Mouse (Mus musculus): ENCODE results near the gene Wnt16. TPM values are rescaled to one million over a fixed set of nuclear protein-coding genes. Genes with fewer than 3 reads are reported as not detected.
"Not testable (repeated sequence)": the region's sequence is repeated elsewhere in the genome, so short reads cannot be mapped to it uniquely, and the experiment has no call there.

Gene Wnt16
- under 1 TPM in 1 of 26 experiments, not detected in 25; 0.79 TPM for total RNA-seq (2018; cell fraction: chromatin; rRNA removed)
- not detected for total RNA-seq (2018; cell fraction: cytosol; rRNA removed)
- not detected for total RNA-seq (2018; cell fraction: nucleus; rRNA removed)
- not detected in 3 replicates for polyA plus RNA-seq (2018)

- no peaks in the 10 kb centered on the region for H3K79me2 ChIP-seq (ENCODE audit: inconsistent target)
- H3K27ac ChIP-seq, result no peak within 1 kb of the TSS
- no peak within 1 kb of the TSS for H3K4me3 ChIP-seq (ENCODE audit: inconsistent target)
- H3K36me3 ChIP-seq (ENCODE audit: inconsistent target), result no peaks in the 10 kb centered on the region
- 12% methylated on average over 20 of the region's 20 CpGs for WGBS (ENCODE audit: missing documents)
These were observed at the start of gene Wnt16 for GRCm38 (mm10) chr6:22288004-22288736. Gene Wnt16 (plus strand): TSS chr6:22288227.

- WGBS (ENCODE audit: missing documents), result 90% methylated on average over 8 of the region's 8 CpGs
These were observed 44.7 kb upstream of the Wnt16 start for GRCm38 (mm10) chr6:22243321-22243720.

GRCm38 (mm10) chr6:22246696-22247095 is 41.3 kb upstream of the Wnt16 start:
- WGBS (ENCODE audit: missing documents), result 90% methylated on average over 2 of the region's 2 CpGs
- Histone ChIP-seq H3K79me2 (ENCODE audit: inconsistent target) (no peaks in the 10 kb centered on the region), H3K27ac (no peak overlapping the region), H3K36me3 (ENCODE audit: inconsistent target) (no peaks in the 10 kb centered on the region), H3K4me3 (ENCODE audit: inconsistent target) (no peak overlapping the region)

More at GRCm38 (mm10) chr6:22243321-22243720, 44.7 kb upstream of the Wnt16 start:
- Histone ChIP-seq H3K36me3 (ENCODE audit: inconsistent target) (no peaks in the 10 kb centered on the region), H3K27ac (no peak overlapping the region), H3K4me3 (ENCODE audit: inconsistent target) (no peak overlapping the region), H3K79me2 (ENCODE audit: inconsistent target) (no peaks in the 10 kb centered on the region)

- no peak overlapping the region for H3K27ac ChIP-seq
- 95% methylated on average over 4 of the region's 4 CpGs for WGBS (ENCODE audit: missing documents)
- no peaks in the 10 kb centered on the region for H3K36me3 ChIP-seq (ENCODE audit: inconsistent target)
- H3K4me3 ChIP-seq (ENCODE audit: inconsistent target), result no peak overlapping the region
- H3K79me2 ChIP-seq (ENCODE audit: inconsistent target), result no peaks in the 10 kb centered on the region
These were observed 29.2 kb upstream of the Wnt16 start for GRCm38 (mm10) chr6:22258784-22259183.

- Histone ChIP-seq H3K36me3 (ENCODE audit: inconsistent target) (no peaks in the 10 kb centered on the region), H3K79me2 (ENCODE audit: inconsistent target) (no peaks in the 10 kb centered on the region), H3K27ac (no peak overlapping the region), H3K4me3 (ENCODE audit: inconsistent target) (no peak overlapping the region)
- WGBS (ENCODE audit: missing documents), result 95% methylated on average over 4 of the region's 4 CpGs
These were observed 25.5 kb upstream of the Wnt16 start for GRCm38 (mm10) chr6:22262519-22262918.

- WGBS (ENCODE audit: missing documents), result 91% methylated on average over 8 of the region's 8 CpGs
- not testable (repeated sequence) for H3K4me3 ChIP-seq (ENCODE audit: inconsistent target); H3K79me2 ChIP-seq (ENCODE audit: inconsistent target); H3K36me3 ChIP-seq (ENCODE audit: inconsistent target); H3K27ac ChIP-seq
These were observed 23.9 kb upstream of the Wnt16 start for GRCm38 (mm10) chr6:22264094-22264493.

- Histone ChIP-seq H3K36me3 (ENCODE audit: inconsistent target) (no peaks in the 10 kb centered on the region), H3K79me2 (ENCODE audit: inconsistent target) (no peaks in the 10 kb centered on the region), H3K27ac (no peak overlapping the region), H3K4me3 (ENCODE audit: inconsistent target) (no peak overlapping the region)
- 83% methylated on average over 4 of the region's 4 CpGs for WGBS (ENCODE audit: missing documents)
These were observed 22.0 kb upstream of the Wnt16 start for GRCm38 (mm10) chr6:22266018-22266417.

GRCm38 (mm10) chr6:22267807-22268667 is 20.0 kb upstream of the Wnt16 start:
- H3K4me3 ChIP-seq (ENCODE audit: inconsistent target), result no peak overlapping the region
- H3K27ac ChIP-seq, result no peak overlapping the region
- WGBS (ENCODE audit: missing documents), result 95% methylated on average over 5 of the region's 5 CpGs
- no peaks in the 10 kb centered on the region for H3K79me2 ChIP-seq (ENCODE audit: inconsistent target)
- no peaks in the 10 kb centered on the region for H3K36me3 ChIP-seq (ENCODE audit: inconsistent target)

- H3K36me3 ChIP-seq (ENCODE audit: inconsistent target), result no peaks in the 10 kb centered on the region
- no peak overlapping the region for H3K27ac ChIP-seq
- H3K79me2 ChIP-seq (ENCODE audit: inconsistent target), result no peaks in the 10 kb centered on the region
- no peak overlapping the region for H3K4me3 ChIP-seq (ENCODE audit: inconsistent target)
These were observed 19.4 kb upstream of the Wnt16 start for GRCm38 (mm10) chr6:22268677-22269076.

GRCm38 (mm10) chr6:22269840-22270521 is 18.0 kb upstream of the Wnt16 start:
- WGBS (ENCODE audit: missing documents), result 29% methylated on average over 8 of the region's 8 CpGs
- Histone ChIP-seq H3K4me3 (ENCODE audit: inconsistent target) (no peak overlapping the region), H3K27ac (peak overlapping the region; percentile 31; the same call in 1 of the 2 replicates), H3K79me2 (ENCODE audit: inconsistent target) (no peaks in the 10 kb centered on the region), H3K36me3 (ENCODE audit: inconsistent target) (no peaks in the 10 kb centered on the region)

- Histone ChIP-seq H3K79me2 (ENCODE audit: inconsistent target) (no peaks in the 10 kb centered on the region), H3K27ac (no peak overlapping the region), H3K36me3 (ENCODE audit: inconsistent target) (no peaks in the 10 kb centered on the region), H3K4me3 (ENCODE audit: inconsistent target) (no peak overlapping the region)
- WGBS (ENCODE audit: missing documents), result 88% methylated on average over 3 of the region's 3 CpGs
These were observed 10.1 kb upstream of the Wnt16 start for GRCm38 (mm10) chr6:22277941-22278340.

GRCm38 (mm10) chr6:22280217-22280861 is 7.7 kb upstream of the Wnt16 start:
- Histone ChIP-seq H3K79me2 (ENCODE audit: inconsistent target) (no peaks in the 10 kb centered on the region), H3K36me3 (ENCODE audit: inconsistent target) (no peaks in the 10 kb centered on the region), H3K27ac (no peak overlapping the region), H3K4me3 (ENCODE audit: inconsistent target) (no peak overlapping the region)
- WGBS (ENCODE audit: missing documents), result 19% methylated on average over 14 of the region's 14 CpGs

GRCm38 (mm10) chr6:22282405-22282804 is 5.6 kb upstream of the Wnt16 start:
- H3K27ac ChIP-seq, result no peak overlapping the region
- H3K4me3 ChIP-seq (ENCODE audit: inconsistent target), result no peak overlapping the region
- no peaks in the 10 kb centered on the region for H3K79me2 ChIP-seq (ENCODE audit: inconsistent target)
- H3K36me3 ChIP-seq (ENCODE audit: inconsistent target), result no peaks in the 10 kb centered on the region
- 74% methylated on average over 4 of the region's 4 CpGs for WGBS (ENCODE audit: missing documents)

Measured in macrophage (primary cell).